Mouse (Mus musculus): Measurements from ENCODE around the gene Saysd1. TPM values are rescaled to one million over a fixed set of nuclear protein-coding genes. Genes with fewer than 3 reads are reported as not detected.

The Saysd1 gene
- polyA plus RNA-seq, 1 experiment, result 220 TPM

- H3K27ac ChIP-seq (ENCODE audit: control insufficient read depth, insufficient read depth, low read depth, low read length), result no peak overlapping the region
- H3K36me3 ChIP-seq (ENCODE audit: control insufficient read depth, insufficient read depth, low read length), result no peaks in the 10 kb centered on the region
- no peaks in the 10 kb centered on the region for H3K27me3 ChIP-seq (ENCODE audit: control insufficient read depth, insufficient read depth, low read length)
- TF ChIP-seq CTCF (IDR thresholded peaks at IDR 0.05; ENCODE audit: control insufficient read depth, insufficient read depth, insufficient replicate concordance, low read depth, low read length), result no peak
- TF ChIP-seq POLR2A (IDR thresholded peaks at IDR 0.05; ENCODE audit: control insufficient read depth, low read depth, low read length), result no peak
- no peaks in the 10 kb centered on the region for H3K4me1 ChIP-seq (ENCODE audit: control insufficient read depth, insufficient read depth, low read length)
- no peak overlapping the region for H3K4me3 ChIP-seq (ENCODE audit: control insufficient read depth, low read depth, low read length)
These were observed 27.1 kb upstream of the Saysd1 start for GRCm38 (mm10) chr14:20165413-20165812.

DNA sequence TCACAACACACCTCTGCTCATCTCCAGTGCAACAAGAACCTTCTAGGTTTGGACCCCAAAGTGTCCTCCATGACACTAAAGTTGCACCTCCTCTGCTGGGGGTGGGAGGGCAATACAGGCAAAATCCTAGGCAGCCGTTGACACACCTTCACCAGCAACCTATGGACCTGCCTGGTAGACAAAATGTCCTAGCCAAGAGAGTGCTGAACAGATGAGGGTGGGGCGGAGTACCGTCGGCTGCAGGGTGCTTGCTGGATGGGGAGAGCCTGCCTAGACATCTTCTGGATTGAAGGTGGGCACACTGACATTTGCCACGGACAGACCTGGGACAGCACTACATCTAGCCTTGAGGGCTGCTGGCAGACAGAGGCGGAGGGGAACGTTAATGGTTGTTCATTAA is 26.1 kb upstream of the Saysd1 start:
- TF ChIP-seq CTCF (IDR thresholded peaks at IDR 0.05; ENCODE audit: control insufficient read depth, insufficient read depth, insufficient replicate concordance, low read depth, low read length) (no peak), POLR2A (IDR thresholded peaks at IDR 0.05; ENCODE audit: control insufficient read depth, low read depth, low read length) (no peak)
- Histone ChIP-seq H3K4me3 (ENCODE audit: control insufficient read depth, low read depth, low read length) (no peak overlapping the region), H3K27ac (ENCODE audit: control insufficient read depth, insufficient read depth, low read depth, low read length) (no peak overlapping the region), H3K36me3 (ENCODE audit: control insufficient read depth, insufficient read depth, low read length) (no peaks in the 10 kb centered on the region), H3K27me3 (ENCODE audit: control insufficient read depth, insufficient read depth, low read length) (no peaks in the 10 kb centered on the region), H3K4me1 (ENCODE audit: control insufficient read depth, insufficient read depth, low read length) (no peaks in the 10 kb centered on the region)

DNA sequence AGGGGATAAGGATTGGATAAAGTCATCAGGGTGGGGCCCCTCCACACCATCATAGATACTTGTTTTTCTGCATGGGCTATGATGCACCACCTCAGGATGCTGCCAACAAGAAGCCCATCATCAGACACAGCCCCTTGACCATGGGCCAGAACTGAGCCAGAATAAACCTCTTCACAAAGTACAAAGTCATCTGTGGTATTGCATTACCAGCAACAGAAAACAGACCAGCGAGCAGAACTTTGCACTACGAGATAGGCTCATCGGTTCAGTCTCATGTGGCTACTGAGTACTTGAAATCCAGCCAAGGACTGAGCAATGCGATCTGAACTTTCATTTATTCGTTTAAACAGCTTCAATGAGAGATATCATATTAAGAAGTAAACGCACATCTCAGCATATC is 24.4 kb upstream of the Saysd1 start:
- H3K27me3 ChIP-seq (ENCODE audit: control insufficient read depth, insufficient read depth, low read length), result no peaks in the 10 kb centered on the region
- H3K27ac ChIP-seq (ENCODE audit: control insufficient read depth, insufficient read depth, low read depth, low read length), result no peak overlapping the region
- TF ChIP-seq CTCF (IDR thresholded peaks at IDR 0.05; ENCODE audit: control insufficient read depth, insufficient read depth, insufficient replicate concordance, low read depth, low read length), result no peak
- no peak for TF ChIP-seq POLR2A (IDR thresholded peaks at IDR 0.05; ENCODE audit: control insufficient read depth, low read depth, low read length)
- H3K36me3 ChIP-seq (ENCODE audit: control insufficient read depth, insufficient read depth, low read length), result no peaks in the 10 kb centered on the region
- no peak overlapping the region for H3K4me3 ChIP-seq (ENCODE audit: control insufficient read depth, low read depth, low read length)
- H3K4me1 ChIP-seq (ENCODE audit: control insufficient read depth, insufficient read depth, low read length), result peaks cover 2% of the 10 kb centered on the region; the same call in 1 of the 2 replicates

DNA sequence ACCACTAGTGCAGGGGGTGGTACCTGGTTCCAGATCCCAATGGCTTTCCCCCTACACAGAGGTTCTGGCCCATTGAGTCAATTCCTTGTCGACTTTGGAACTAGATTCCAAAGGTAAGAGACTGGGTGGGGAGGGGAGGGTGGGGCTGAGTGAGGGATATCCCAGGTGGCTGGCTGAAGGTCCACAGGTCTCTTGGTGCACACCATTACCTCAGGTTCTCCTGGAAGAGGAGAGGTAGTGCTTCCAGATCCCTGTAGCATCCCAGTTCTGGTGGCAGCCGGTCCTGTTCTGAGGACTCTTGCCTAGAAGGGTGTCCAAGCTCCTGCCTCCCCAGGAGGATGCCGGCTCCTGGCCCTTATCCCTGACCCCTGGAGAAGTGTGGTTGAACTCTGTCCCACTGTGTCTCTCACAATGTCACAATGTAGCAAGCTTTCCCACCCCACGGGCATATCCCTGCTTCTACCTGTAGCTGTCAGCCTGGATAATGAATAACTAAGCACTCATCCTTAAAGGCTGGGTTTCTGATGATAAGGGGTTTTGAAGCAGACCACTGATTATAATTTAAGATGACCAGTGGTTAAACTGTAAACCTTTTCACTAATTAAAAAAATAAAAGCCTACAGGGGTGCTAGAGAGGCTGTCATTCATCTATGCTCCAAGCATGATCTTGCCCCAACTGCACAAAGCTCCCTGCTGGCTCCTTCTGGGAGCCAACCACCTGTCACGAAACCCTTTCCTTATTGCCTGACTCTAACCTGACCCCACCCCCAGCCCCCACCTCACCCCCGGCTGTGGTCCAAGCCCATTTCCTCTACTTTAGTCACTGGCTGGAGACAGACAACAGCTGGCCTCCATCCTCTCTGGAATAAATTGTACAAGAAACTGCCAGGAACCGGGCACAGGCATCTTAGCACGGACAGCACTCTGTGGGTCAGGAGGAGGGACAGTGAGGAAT is 20.7 kb upstream of the Saysd1 start:
- Histone ChIP-seq H3K4me1 (ENCODE audit: control insufficient read depth, insufficient read depth, low read length) (peaks cover 2% of the 10 kb centered on the region; the same call in 1 of the 2 replicates), H3K27ac (ENCODE audit: control insufficient read depth, insufficient read depth, low read depth, low read length) (no peak overlapping the region), H3K27me3 (ENCODE audit: control insufficient read depth, insufficient read depth, low read length) (no peaks in the 10 kb centered on the region), H3K4me3 (ENCODE audit: control insufficient read depth, low read depth, low read length) (no peak overlapping the region), H3K36me3 (ENCODE audit: control insufficient read depth, insufficient read depth, low read length) (no peaks in the 10 kb centered on the region)
- TF ChIP-seq CTCF (IDR thresholded peaks at IDR 0.05; ENCODE audit: control insufficient read depth, insufficient read depth, insufficient replicate concordance, low read depth, low read length), result no peak

GRCm38 (mm10) chr14:20157595-20157994 is 19.3 kb upstream of the Saysd1 start:
- H3K27me3 ChIP-seq (ENCODE audit: control insufficient read depth, insufficient read depth, low read length), result no peaks in the 10 kb centered on the region
- TF ChIP-seq CTCF (IDR thresholded peaks at IDR 0.05; ENCODE audit: control insufficient read depth, insufficient read depth, insufficient replicate concordance, low read depth, low read length), result no peak
- no peak for TF ChIP-seq POLR2A (IDR thresholded peaks at IDR 0.05; ENCODE audit: control insufficient read depth, low read depth, low read length)
- H3K36me3 ChIP-seq (ENCODE audit: control insufficient read depth, insufficient read depth, low read length), result no peaks in the 10 kb centered on the region
- no peak overlapping the region for H3K27ac ChIP-seq (ENCODE audit: control insufficient read depth, insufficient read depth, low read depth, low read length)
- H3K4me3 ChIP-seq (ENCODE audit: control insufficient read depth, low read depth, low read length), result no peak overlapping the region
- peaks cover 2% of the 10 kb centered on the region; the same call in 1 of the 2 replicates for H3K4me1 ChIP-seq (ENCODE audit: control insufficient read depth, insufficient read depth, low read length)

DNA sequence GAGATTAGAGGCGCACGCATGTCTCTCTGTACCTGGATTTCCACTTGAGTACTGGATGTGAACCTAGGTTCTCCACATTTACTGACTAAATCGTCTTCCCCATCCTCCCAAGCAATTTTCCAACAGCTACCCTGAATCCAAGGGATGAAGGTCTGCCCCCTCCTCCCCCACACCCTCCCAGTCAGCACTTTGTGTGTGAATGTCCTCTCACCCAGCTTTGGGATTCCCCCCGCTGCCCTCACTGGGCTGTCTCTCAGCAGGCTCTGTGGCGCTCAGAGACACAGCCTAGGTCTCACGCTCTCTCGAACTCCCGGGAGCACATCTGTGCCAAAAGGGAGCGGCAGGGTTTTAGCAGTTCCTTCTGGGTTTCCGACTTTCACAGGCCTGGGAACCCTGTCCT is 17.4 kb upstream of the Saysd1 start:
- Histone ChIP-seq H3K4me3 (ENCODE audit: control insufficient read depth, low read depth, low read length) (no peak overlapping the region), H3K27ac (ENCODE audit: control insufficient read depth, insufficient read depth, low read depth, low read length) (no peak overlapping the region), H3K27me3 (ENCODE audit: control insufficient read depth, insufficient read depth, low read length) (no peaks in the 10 kb centered on the region), H3K36me3 (ENCODE audit: control insufficient read depth, insufficient read depth, low read length) (no peaks in the 10 kb centered on the region), H3K4me1 (ENCODE audit: control insufficient read depth, insufficient read depth, low read length) (peaks cover 2% of the 10 kb centered on the region; the same call in 1 of the 2 replicates)
- TF ChIP-seq POLR2A (IDR thresholded peaks at IDR 0.05; ENCODE audit: control insufficient read depth, low read depth, low read length) (no peak), CTCF (IDR thresholded peaks at IDR 0.05; ENCODE audit: control insufficient read depth, insufficient read depth, insufficient replicate concordance, low read depth, low read length) (no peak)

DNA sequence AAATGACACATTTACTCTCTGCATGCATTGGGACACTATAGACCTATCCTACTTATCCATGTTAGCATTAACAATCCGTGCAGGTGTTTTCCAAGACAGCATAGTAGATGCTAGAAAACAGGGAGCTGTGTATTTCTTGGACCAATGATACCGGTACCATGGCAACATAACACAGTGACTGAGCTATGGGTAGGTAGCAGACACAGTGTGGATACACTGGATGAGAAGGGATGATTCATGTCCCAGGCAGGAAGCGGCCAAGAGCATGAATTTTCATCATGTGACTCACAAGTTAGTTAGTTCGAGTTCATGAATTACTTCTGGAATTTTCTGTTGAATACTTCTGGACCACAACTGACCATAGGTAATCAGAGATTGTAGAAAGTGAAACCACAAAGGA is 16.6 kb upstream of the Saysd1 start:
- no peaks in the 10 kb centered on the region for H3K36me3 ChIP-seq (ENCODE audit: control insufficient read depth, insufficient read depth, low read length)
- no peak for TF ChIP-seq POLR2A (IDR thresholded peaks at IDR 0.05; ENCODE audit: control insufficient read depth, low read depth, low read length)
- no peak for TF ChIP-seq CTCF (IDR thresholded peaks at IDR 0.05; ENCODE audit: control insufficient read depth, insufficient read depth, insufficient replicate concordance, low read depth, low read length)
- H3K27ac ChIP-seq (ENCODE audit: control insufficient read depth, insufficient read depth, low read depth, low read length), result no peak overlapping the region

More for the DNA sequence above, 16.6 kb upstream of the Saysd1 start:
- Histone ChIP-seq H3K27me3 (ENCODE audit: control insufficient read depth, insufficient read depth, low read length) (no peaks in the 10 kb centered on the region), H3K4me3 (ENCODE audit: control insufficient read depth, low read depth, low read length) (no peak overlapping the region), H3K4me1 (ENCODE audit: control insufficient read depth, insufficient read depth, low read length) (peaks cover 2% of the 10 kb centered on the region; the same call in 1 of the 2 replicates)

All from testis, adult 2 months (tissue).